Comparison of ENCODE assay signal across 23 mouse cellular contexts in the genomic region with DNA sequence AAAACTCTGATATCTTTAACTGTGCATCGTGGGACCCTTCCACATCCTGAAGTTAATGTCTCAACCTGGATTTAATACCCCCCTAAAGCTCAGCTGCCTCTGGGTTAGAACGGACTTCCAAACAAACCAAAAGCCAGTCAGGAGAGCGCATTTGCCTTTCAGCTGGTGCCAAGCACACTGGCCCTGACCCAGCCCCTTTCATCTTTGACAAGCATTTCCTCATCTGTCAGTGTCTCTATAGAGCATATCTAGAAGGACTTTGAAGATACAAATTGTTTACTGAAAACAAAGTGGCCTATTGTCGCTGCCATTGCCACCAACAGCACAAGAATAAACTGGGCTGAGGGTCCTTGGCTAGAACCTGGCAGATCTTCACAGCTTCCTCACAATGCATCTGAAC.
A peak's percentile ranks its signal among the peaks of the same experiment; 100 is the strongest.
DNase-seq lines count a peak whose midpoint lies in the region; ATAC-seq and TF ChIP-seq lines count a peak whose summit lies in the region.
"Had no signal": no experiment of that assay in that cellular context is flagged by ENCODE, and none has a peak within 500 bp of the region (broad histone marks: within the 10 kb centered on the region; RNA-seq: fewer than 3 reads in every experiment).

No protein-coding gene starts in this region.

- H3K9ac ChIP-seq in lung, embryonic 14.5 days, result no peak overlapping the region
- H3K9ac ChIP-seq in stomach, postnatal 0 days (ENCODE audit: low read length), result no peak overlapping the region
- H3K9ac ChIP-seq: embryonic facial prominence, embryonic 15.5 days; heart, embryonic 13.5 days; hindbrain, embryonic 13.5 days; intestine, embryonic 15.5 days had no signal

- DNase-seq in adrenal gland, adult (ENCODE audit: inconsistent age in 2 of 2, low spot score in 1 of 2), result peak; percentile 54 to 82
- DNase-seq in adrenal gland, postnatal 4 days (ENCODE audit: low spot score in 2 of 2), result no peak
- DNase-seq in lung, embryonic 14.5 days, result peak; percentile 39
- no peak for DNase-seq in lung, adult 18-20 months
- DNase-seq in adrenal gland, postnatal 14 days, result peak; percentile 75
- no peak for DNase-seq in right cerebral cortex, postnatal 10 days (ENCODE audit: low spot score in 2 of 2)
- no peak for DNase-seq in stomach, postnatal 0 days (ENCODE audit: low spot score)
- DNase-seq: B cell, adult 2 months; cerebellum, adult 11-12 months; cerebellum, adult 9-10 months; gastrocnemius, adult 2 months; gastrocnemius, postnatal 25 days; heart, postnatal 4 days; kidney, adult 18-20 months had no signal

- peaks cover 31% of the 10 kb centered on the region; the same call in 1 of the 2 replicates for H3K27me3 ChIP-seq in lung, embryonic 14.5 days (ENCODE audit: insufficient read depth, low read length)
- H3K27me3 ChIP-seq in stomach, postnatal 0 days (ENCODE audit: control insufficient read depth, insufficient read depth, low read length), result no peaks in the 10 kb centered on the region
- H3K27me3 ChIP-seq: embryonic facial prominence, embryonic 15.5 days; intestine, embryonic 15.5 days had no signal

- H3K36me3 ChIP-seq in lung, embryonic 14.5 days (ENCODE audit: insufficient read depth), result no peaks in the 10 kb centered on the region
- H3K36me3 ChIP-seq in stomach, postnatal 0 days (ENCODE audit: control insufficient read depth, insufficient read depth, low read length), result no peaks in the 10 kb centered on the region
- H3K36me3 ChIP-seq: embryonic facial prominence, embryonic 15.5 days; forebrain, embryonic 10.5 days; G1E; heart, embryonic 13.5 days; hindbrain, embryonic 13.5 days; intestine, embryonic 15.5 days had no signal

- TF ChIP-seq EP300 in stomach, postnatal 0 days (optimal IDR thresholded peaks at IDR 0.05), result no peak

- TF ChIP-seq CTCF in lung, embryonic 14.5 days (IDR thresholded peaks at IDR 0.05; ENCODE audit: low read depth), result no peak
- no peak for TF ChIP-seq CTCF in stomach, postnatal 0 days (IDR thresholded peaks at IDR 0.05; ENCODE audit: low read depth)

- 0 out of 2 replicates have a peak, but pooled peaks cover under 1% of the 10 kb centered on the region for H3K4me1 ChIP-seq in lung, embryonic 14.5 days (ENCODE audit: insufficient read depth)
- H3K4me1 ChIP-seq in stomach, postnatal 0 days (replicated peaks; ENCODE audit: control insufficient read depth, insufficient read depth), result no peaks in the 10 kb centered on the region
- H3K4me1 ChIP-seq: embryonic facial prominence, embryonic 15.5 days; forebrain, embryonic 10.5 days; hindbrain, embryonic 13.5 days had no signal

- no peak overlapping the region for H3K4me2 ChIP-seq in lung, embryonic 14.5 days
- H3K4me2 ChIP-seq in stomach, postnatal 0 days (replicated peaks; ENCODE audit: low read depth), result no peak overlapping the region
- H3K4me2 ChIP-seq: embryonic facial prominence, embryonic 15.5 days; heart, embryonic 13.5 days; hindbrain, embryonic 13.5 days; intestine, embryonic 15.5 days had no signal

- 50% methylated on average over 4 of the region's 4 CpGs for WGBS in lung, embryonic 14.5 days
- 61% methylated on average over 4 of the region's 4 CpGs for WGBS in stomach, postnatal 0 days

- no peak for ATAC-seq in lung, embryonic 14.5 days (ENCODE audit: insufficient read depth)
- ATAC-seq in stomach, postnatal 0 days (ENCODE audit: low FRiP score, low TSS enrichment), result no peak
- ATAC-seq: CD4-positive, CD25-positive, alpha-beta regulatory T cell, adult 4 months; forebrain, embryonic 14.5 days; intestine, embryonic 15.5 days had no signal

- no peak overlapping the region for H3K27ac ChIP-seq in lung, embryonic 14.5 days (ENCODE audit: low read depth)
- H3K27ac ChIP-seq in stomach, postnatal 0 days (replicated peaks), result no peak overlapping the region
- H3K27ac ChIP-seq: embryonic facial prominence, embryonic 15.5 days; forebrain, embryonic 10.5 days; gastrocnemius, adult 2 months; heart, embryonic 13.5 days; hindbrain, embryonic 13.5 days; intestine, embryonic 15.5 days had no signal

- H3K4me3 ChIP-seq in lung, embryonic 14.5 days (ENCODE audit: low read depth, low read length), result no peak overlapping the region
- no peak overlapping the region for H3K4me3 ChIP-seq in stomach, postnatal 0 days (ENCODE audit: low read depth, low read length)
- H3K4me3 ChIP-seq: embryonic facial prominence, embryonic 15.5 days; erythroblast, embryonic 14.5 days; forebrain, embryonic 10.5 days; gastrocnemius, adult 2 months; heart, embryonic 13.5 days; hindbrain, embryonic 13.5 days; intestine, embryonic 15.5 days had no signal

- H3K9me3 ChIP-seq in lung, embryonic 14.5 days (ENCODE audit: low read depth, low read length), result no peaks in the 10 kb centered on the region
- H3K9me3 ChIP-seq in stomach, postnatal 0 days (ENCODE audit: control insufficient read depth, low read length), result no peaks in the 10 kb centered on the region
- H3K9me3 ChIP-seq: embryonic facial prominence, embryonic 15.5 days; forebrain, embryonic 10.5 days; G1E; heart, embryonic 13.5 days; hindbrain, embryonic 13.5 days; intestine, embryonic 15.5 days had no signal

Comparison
In these comparisons a context has a peak if more than half of its experiments do, and no peak if none do; other contexts are left out.
1. DNase-seq: peak in adrenal gland, adult (2 of 2), lung, embryonic 14.5 days (single experiment) and adrenal gland, postnatal 14 days (single experiment); none in adrenal gland, postnatal 4 days (0 of 2), lung, adult 18-20 months (0 of 2), right cerebral cortex, postnatal 10 days (0 of 2) and stomach, postnatal 0 days (single experiment).